25 mouse cellular contexts compared by ENCODE assay signal in the genomic region with DNA sequence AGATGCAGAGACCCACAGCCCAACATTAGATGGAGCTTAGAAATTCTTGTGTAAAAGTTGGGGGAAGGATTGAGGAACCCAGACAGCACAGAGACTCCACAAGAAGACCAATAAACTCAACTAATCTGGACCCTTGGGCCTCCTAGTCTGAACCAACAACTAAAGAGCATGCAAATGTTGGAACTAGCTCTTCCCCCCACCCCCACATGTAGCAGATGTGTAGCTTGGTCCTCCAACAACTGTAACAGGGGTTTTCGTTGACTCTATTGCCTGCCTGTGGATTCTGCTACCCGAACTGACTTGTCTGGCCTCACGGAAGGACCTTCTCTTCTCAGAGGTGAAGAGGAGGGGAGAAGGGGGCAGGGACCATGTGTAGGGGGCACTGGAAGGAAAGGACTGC.
"Had no signal": no experiment of that assay in that cellular context is flagged by ENCODE, and none has a peak within 500 bp of the region (broad histone marks: within the 10 kb centered on the region; RNA-seq: fewer than 3 reads in every experiment).

No protein-coding gene starts in this region.

- H3K4me2 ChIP-seq: embryonic facial prominence, embryonic 12.5 days; embryonic facial prominence, embryonic 13.5 days; embryonic facial prominence, embryonic 15.5 days; forebrain, embryonic 12.5 days; forebrain, embryonic 13.5 days; forebrain, embryonic 15.5 days had no signal

- H3K27me3 ChIP-seq: embryonic facial prominence, embryonic 12.5 days; embryonic facial prominence, embryonic 13.5 days; embryonic facial prominence, embryonic 15.5 days; forebrain, embryonic 12.5 days; forebrain, embryonic 13.5 days; forebrain, embryonic 15.5 days had no signal

- H3K9me3 ChIP-seq: embryonic facial prominence, embryonic 10.5 days; embryonic facial prominence, embryonic 12.5 days; embryonic facial prominence, embryonic 13.5 days; embryonic facial prominence, embryonic 15.5 days; forebrain, embryonic 10.5 days; forebrain, embryonic 12.5 days; forebrain, embryonic 13.5 days; forebrain, embryonic 15.5 days had no signal

- H3K4me3 ChIP-seq: embryonic facial prominence, embryonic 10.5 days; embryonic facial prominence, embryonic 12.5 days; embryonic facial prominence, embryonic 13.5 days; embryonic facial prominence, embryonic 15.5 days; erythroblast, embryonic 14.5 days; forebrain, embryonic 10.5 days; forebrain, embryonic 12.5 days; forebrain, embryonic 13.5 days; forebrain, embryonic 15.5 days; gastrocnemius, adult 2 months; heart, adult 2 months had no signal

- H3K4me1 ChIP-seq: embryonic facial prominence, embryonic 10.5 days; embryonic facial prominence, embryonic 12.5 days; embryonic facial prominence, embryonic 13.5 days; embryonic facial prominence, embryonic 15.5 days; forebrain, embryonic 10.5 days; forebrain, embryonic 12.5 days; forebrain, embryonic 13.5 days; forebrain, embryonic 15.5 days had no signal

- DNase-seq: cerebellum, adult 9-10 months; cerebellum, adult 9-11 months; cerebellum, postnatal 10 days; cerebellum, postnatal 14 days; cerebellum, postnatal 25 days; cerebellum, postnatal 36 days; embryo, embryonic 11 days; forebrain, postnatal 0 days; gastrocnemius, adult 2 months; gastrocnemius, postnatal 10 days; gastrocnemius, postnatal 14 days; gastrocnemius, postnatal 25 days; gastrocnemius, postnatal 36 days; heart, adult 11 months; heart, adult 18-20 months; heart, adult 2 months had no signal

- H3K9ac ChIP-seq: embryonic facial prominence, embryonic 12.5 days; embryonic facial prominence, embryonic 13.5 days; embryonic facial prominence, embryonic 15.5 days; forebrain, embryonic 12.5 days; forebrain, embryonic 13.5 days; forebrain, embryonic 15.5 days; forebrain, postnatal 0 days had no signal

- H3K36me3 ChIP-seq: embryonic facial prominence, embryonic 10.5 days; embryonic facial prominence, embryonic 12.5 days; embryonic facial prominence, embryonic 13.5 days; embryonic facial prominence, embryonic 15.5 days; forebrain, embryonic 10.5 days; forebrain, embryonic 12.5 days; forebrain, embryonic 15.5 days had no signal

- H3K27ac ChIP-seq: embryonic facial prominence, embryonic 10.5 days; embryonic facial prominence, embryonic 12.5 days; embryonic facial prominence, embryonic 13.5 days; embryonic facial prominence, embryonic 15.5 days; forebrain, embryonic 10.5 days; forebrain, embryonic 12.5 days; forebrain, embryonic 13.5 days; forebrain, embryonic 15.5 days; gastrocnemius, adult 2 months; heart, adult 2 months had no signal
